Mouse (Mus musculus) neural tube, embryonic 15.5 days (tissue): Measurements from ENCODE around the gene Ube4a. TPM values are rescaled to one million over a fixed set of nuclear protein-coding genes. Genes with fewer than 3 reads are reported as not detected.
A peak's percentile ranks its signal among the peaks of the same experiment; 100 is the strongest.

ENCODE experiments used
- ATAC-seq: fragments of 200-750 bp; cut with Nextera tagmentation; 2 replicates; pipeline ENCODE4 v1.8.0; 2017; ENCODE audit warnings: mild to moderate bottlenecking, moderate TSS enrichment, moderate library complexity; ENCODE audit not compliant: low FRiP score
- H3K27ac ChIP-seq: fragments of 300-500 bp; sonication (generic); replicated peaks from 2 replicates; pipeline ENCODE4 v1.5.1; 2015; ENCODE audit warnings: mild to moderate bottlenecking, inconsistent platforms
- H3K27me3 ChIP-seq: fragments of 300-500 bp; sonication (generic); replicated peaks from 2 replicates; pipeline ENCODE4 v1.6.1; 2015; ENCODE audit warnings: inconsistent platforms
- H3K36me3 ChIP-seq: fragments of 300-500 bp; sonication (generic); 2 replicates; pipeline ENCODE4 v1.6.1; 2015; ENCODE audit warnings: inconsistent platforms
- H3K4me1 ChIP-seq: fragments of 300-500 bp; sonication (generic); 2 replicates; pipeline ENCODE4 v1.6.1; 2015; ENCODE audit warnings: inconsistent platforms
- H3K4me2 ChIP-seq: fragments of 300-500 bp; sonication (generic); 2 replicates; pipeline ENCODE4 v1.6.1; 2015; ENCODE audit warnings: inconsistent platforms, mild to moderate bottlenecking, moderate library complexity
- H3K4me3 ChIP-seq: fragments of 300-500 bp; sonication (generic); replicated peaks from 2 replicates; pipeline ENCODE4 v1.5.1; 2015; ENCODE audit warnings: mild to moderate bottlenecking, inconsistent platforms
- H3K9ac ChIP-seq: fragments of 300-500 bp; sonication (generic); replicated peaks from 2 replicates; pipeline ENCODE4 v1.6.1; 2015; ENCODE audit warnings: mild to moderate bottlenecking, inconsistent platforms
- H3K9me3 ChIP-seq: fragments of 300-500 bp; sonication (generic); replicated peaks from 2 replicates; pipeline ENCODE4 v1.6.1; 2016; ENCODE audit warnings: inconsistent platforms
- WGBS: fragments of 180-500 bp; shearing (Covaris S2); methylation state at CpG from one replicate; pipeline ENCODE4 v1.1.7; 2015; ENCODE audit warnings: mixed read lengths; 5-methylcytosine and 5-hydroxymethylcytosine counted together
- polyA plus RNA-seq: library from polyadenylated mRNA; unstranded; fragments of >200 nt; fragmentation: Nextera tagmentation; extraction: Ambion mirVana; gene quantifications from 2 replicates; pipeline ENCODE4 v1.2.1, GENCODE M21; 2015

Gene Ube4a
- polyA plus RNA-seq, 1 experiment from 2014 or later, result 34.2 TPM

DNA sequence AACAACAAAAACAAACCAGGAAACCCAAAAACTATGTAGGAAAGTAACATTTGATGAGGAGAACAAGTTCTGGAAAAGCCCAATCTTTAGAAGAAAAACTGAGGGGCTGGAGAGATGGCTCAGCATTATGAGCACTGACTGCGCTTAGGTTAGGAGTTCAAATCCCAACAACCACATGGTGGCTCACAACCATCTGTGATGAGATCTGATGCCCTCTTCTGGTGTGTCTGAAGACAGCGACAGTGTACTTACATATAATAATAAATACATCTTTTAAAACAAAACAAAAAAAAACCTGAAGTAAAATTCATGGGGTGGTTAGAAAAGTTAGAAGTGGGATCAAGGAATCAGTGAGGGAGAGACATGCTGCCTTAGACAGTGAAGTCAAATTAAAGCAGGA lies 43.9 kb downstream of the Ube4a start:
- Histone ChIP-seq H3K36me3 (peaks cover 9% of the 10 kb centered on the region), H3K9ac (peak overlapping the region; percentile 96; the same call in 1 of the 2 replicates), H3K4me3 (peak overlapping the region; percentile 98), H3K4me2 (peak overlapping the region; percentile 74), H3K27ac (peak overlapping the region; percentile 94), H3K9me3 (no peaks in the 10 kb centered on the region), H3K27me3 (no peaks in the 10 kb centered on the region), H3K4me1 (peaks cover 19% of the 10 kb centered on the region)
- WGBS, result 70% methylated on average over 2 of the region's 2 CpGs
- ATAC-seq, result no peak

DNA sequence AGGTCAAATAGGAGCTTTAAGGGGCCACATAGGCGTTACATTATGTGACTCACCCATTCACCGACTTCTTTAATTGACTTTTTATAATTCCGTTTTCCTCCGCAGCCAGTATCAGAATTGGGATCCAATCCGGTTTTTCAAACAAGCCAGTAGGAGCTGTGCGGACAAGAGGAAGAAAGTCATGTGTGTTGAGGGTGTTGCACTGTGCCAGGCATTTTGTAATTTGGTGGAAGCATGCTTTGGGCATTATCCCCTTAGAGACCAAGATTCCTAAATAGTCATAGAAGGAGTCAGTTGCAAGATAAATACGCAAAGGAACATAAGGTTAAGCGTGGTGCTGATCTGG lies 44.3 kb downstream of the Ube4a start:
- WGBS, result 1% methylated on average over 8 of the region's 8 CpGs
- H3K36me3 ChIP-seq, result peaks cover 9% of the 10 kb centered on the region
- peak; percentile 94 for ATAC-seq
- H3K4me3 ChIP-seq, result peak overlapping the region; percentile 98
- peak overlapping the region; percentile 74 for H3K4me2 ChIP-seq
- no peaks in the 10 kb centered on the region for H3K9me3 ChIP-seq
- H3K4me1 ChIP-seq, result peaks cover 20% of the 10 kb centered on the region
- peak overlapping the region; percentile 96 for H3K9ac ChIP-seq
- H3K27me3 ChIP-seq, result no peaks in the 10 kb centered on the region
- H3K27ac ChIP-seq, result peak overlapping the region; percentile 94

DNA sequence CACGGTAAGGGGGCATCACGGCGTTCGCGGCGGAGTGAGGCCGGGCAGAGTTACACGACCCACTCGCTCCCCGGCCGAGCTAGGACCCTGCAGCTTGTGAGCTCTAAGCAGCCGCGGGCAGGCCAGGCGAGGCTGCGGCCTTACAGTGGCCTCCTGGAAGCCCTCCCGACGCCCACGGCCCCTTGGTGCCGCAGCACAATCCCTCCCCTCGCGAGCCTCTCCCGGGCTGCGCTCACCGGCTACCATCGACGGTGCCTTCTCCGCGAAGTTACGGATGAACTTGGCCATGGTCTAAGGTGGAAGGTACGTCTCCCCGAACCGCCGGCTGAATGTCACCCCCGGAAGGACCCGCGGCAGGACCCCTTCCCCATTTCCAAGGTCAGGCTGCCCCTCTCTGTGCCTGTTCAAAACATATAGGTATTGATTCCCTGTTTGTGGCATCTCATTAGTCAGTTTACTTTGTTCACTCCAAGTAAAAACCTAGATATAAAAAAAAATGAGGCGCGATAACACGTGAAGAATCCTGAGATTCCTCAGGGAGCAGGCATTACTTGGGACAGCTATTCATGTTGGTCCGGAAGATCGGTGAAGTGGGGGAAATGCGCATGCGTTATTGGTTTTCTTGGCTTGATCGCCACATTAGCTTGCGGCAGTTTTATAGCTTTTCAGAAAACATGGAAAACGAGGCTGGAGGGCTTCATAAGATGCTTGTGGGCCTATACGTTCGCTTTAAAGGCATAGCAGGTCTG lies 44.9 kb downstream of the Ube4a start, which contains the start of gene Atp5l:
Gene Atp5l (minus strand): TSS at position 369 of the 749 bp plus-strand sequence.
- Histone ChIP-seq H3K4me2 (peak within 1 kb of the TSS; percentile 74), H3K9ac (peak within 1 kb of the TSS; percentile 96), H3K27ac (peak within 1 kb of the TSS; percentile 94), H3K36me3 (peaks cover 6% of the 10 kb centered on the region; the same call in 1 of the 2 replicates), H3K27me3 (no peaks in the 10 kb centered on the region), H3K4me3 (peak within 1 kb of the TSS; percentile 98), H3K4me1 (peaks cover 23% of the 10 kb centered on the region), H3K9me3 (no peaks in the 10 kb centered on the region)
- peak; percentile 88 for ATAC-seq
- under 1% methylated on average over 48 of the region's 48 CpGs for WGBS

DNA sequence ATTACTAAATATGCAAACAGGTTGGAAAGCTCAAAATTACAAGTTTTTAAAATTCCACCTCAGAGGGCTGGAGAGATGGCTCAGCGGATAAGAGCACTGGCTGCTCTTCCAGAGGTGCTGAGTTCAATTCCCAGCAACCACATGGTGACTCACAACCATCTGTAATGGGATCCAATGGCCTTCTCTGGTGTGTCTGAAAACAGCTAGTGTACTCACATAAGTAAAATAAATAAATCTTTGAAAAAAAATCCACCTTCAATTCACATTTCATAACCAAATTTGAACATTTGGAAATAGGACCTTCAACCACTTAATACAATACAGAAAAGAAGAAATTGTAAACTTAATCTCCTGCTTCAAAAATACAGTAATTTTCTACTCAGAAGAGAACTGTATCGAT lies 45.8 kb downstream of the Ube4a start:
- Histone ChIP-seq H3K4me2 (peak overlapping the region; percentile 74), H3K9ac (peak overlapping the region; percentile 96), H3K9me3 (no peaks in the 10 kb centered on the region), H3K36me3 (peaks cover 6% of the 10 kb centered on the region; the same call in 1 of the 2 replicates), H3K27ac (no peak overlapping the region), H3K4me1 (peaks cover 33% of the 10 kb centered on the region), H3K27me3 (no peaks in the 10 kb centered on the region), H3K4me3 (peak overlapping the region; percentile 98)
- no peak for ATAC-seq
- 38% methylated on average over 2 of the region's 2 CpGs for WGBS

DNA sequence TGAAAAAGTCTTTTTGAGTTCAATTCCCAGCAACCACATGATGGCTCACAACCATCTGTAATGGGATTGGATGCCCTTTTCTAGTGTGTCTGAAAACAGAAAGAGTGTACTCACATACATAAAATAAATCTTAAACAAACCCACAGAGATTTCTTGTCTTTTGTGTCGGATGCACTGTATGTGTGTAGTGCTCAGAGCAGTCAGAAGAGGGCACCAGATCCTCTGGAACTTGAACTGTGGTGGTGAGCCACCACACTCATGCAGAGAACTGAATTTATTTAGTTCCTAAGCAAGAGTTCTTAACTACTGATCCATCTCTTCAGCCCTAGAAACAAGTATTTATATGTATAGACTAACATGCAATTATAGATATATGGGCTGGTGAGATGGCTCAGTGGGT lies 49.2 kb downstream of the Ube4a start:
- H3K4me1 ChIP-seq, result peaks cover 25% of the 10 kb centered on the region
- H3K9ac ChIP-seq, result no peak overlapping the region
- no peak for ATAC-seq
- H3K36me3 ChIP-seq, result peaks cover 16% of the 10 kb centered on the region
- no peaks in the 10 kb centered on the region for H3K27me3 ChIP-seq
- no peaks in the 10 kb centered on the region for H3K9me3 ChIP-seq
- H3K4me3 ChIP-seq, result no peak overlapping the region
- no peak overlapping the region for H3K4me2 ChIP-seq
- 36% methylated on average over 1 of the region's 1 CpGs for WGBS
- no peak overlapping the region for H3K27ac ChIP-seq

DNA sequence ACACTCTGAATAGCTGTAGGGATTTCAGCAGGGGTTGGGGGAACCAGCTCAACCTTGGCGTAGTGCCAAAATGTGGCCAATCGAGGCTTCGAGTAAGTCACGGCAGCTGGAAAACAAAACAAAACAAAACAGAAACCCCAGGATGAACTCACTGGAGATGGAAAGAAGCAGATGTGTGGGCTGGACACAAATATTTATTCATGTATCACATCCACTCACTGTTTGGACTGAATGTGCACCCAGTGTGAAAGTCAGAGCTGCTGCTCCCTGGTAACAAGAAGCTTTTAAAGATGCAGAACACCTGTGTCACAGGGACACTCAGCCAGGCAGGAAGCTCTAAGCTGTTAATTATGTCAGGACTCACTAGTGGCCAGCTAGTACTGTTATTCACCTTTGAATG lies 50.7 kb downstream of the Ube4a start:
- WGBS, result 32% methylated on average over 4 of the region's 4 CpGs
- H3K9ac ChIP-seq, result no peak overlapping the region
- no peak for ATAC-seq
- H3K27me3 ChIP-seq, result no peaks in the 10 kb centered on the region
- H3K4me2 ChIP-seq, result no peak overlapping the region
- H3K4me3 ChIP-seq, result no peak overlapping the region
- H3K9me3 ChIP-seq, result no peaks in the 10 kb centered on the region
- H3K27ac ChIP-seq, result 0 out of 2 replicates have a peak overlapping the region, but pooled peaks have one; percentile 7
- H3K36me3 ChIP-seq, result peaks cover 28% of the 10 kb centered on the region
- peaks cover 25% of the 10 kb centered on the region for H3K4me1 ChIP-seq

DNA sequence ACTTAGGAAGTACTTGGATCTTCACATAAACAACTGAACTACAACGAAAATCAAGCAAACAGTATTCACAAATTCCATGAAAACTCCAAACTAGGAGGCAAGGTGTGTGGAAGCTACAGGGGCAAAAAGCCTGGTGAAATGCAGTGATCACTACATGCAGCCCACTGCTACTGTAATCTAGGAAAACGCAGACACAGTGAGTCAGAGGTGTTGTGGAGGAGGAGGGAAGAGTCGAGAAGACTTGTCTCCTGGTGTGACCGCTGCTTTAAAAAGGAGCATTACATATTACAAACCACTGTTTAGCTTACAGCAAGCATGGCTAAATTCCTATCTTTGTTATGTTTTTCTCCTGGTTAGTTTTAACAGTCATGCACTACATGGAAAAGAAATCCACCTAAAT lies 54.0 kb downstream of the Ube4a start:
- no peak for ATAC-seq
- Histone ChIP-seq H3K9ac (no peak overlapping the region), H3K9me3 (no peaks in the 10 kb centered on the region), H3K4me2 (no peak overlapping the region), H3K27me3 (no peaks in the 10 kb centered on the region), H3K4me3 (no peak overlapping the region), H3K4me1 (peaks cover 14% of the 10 kb centered on the region), H3K36me3 (peaks cover 28% of the 10 kb centered on the region), H3K27ac (no peak overlapping the region)
- WGBS, result 98% methylated on average over 4 of the region's 4 CpGs

DNA sequence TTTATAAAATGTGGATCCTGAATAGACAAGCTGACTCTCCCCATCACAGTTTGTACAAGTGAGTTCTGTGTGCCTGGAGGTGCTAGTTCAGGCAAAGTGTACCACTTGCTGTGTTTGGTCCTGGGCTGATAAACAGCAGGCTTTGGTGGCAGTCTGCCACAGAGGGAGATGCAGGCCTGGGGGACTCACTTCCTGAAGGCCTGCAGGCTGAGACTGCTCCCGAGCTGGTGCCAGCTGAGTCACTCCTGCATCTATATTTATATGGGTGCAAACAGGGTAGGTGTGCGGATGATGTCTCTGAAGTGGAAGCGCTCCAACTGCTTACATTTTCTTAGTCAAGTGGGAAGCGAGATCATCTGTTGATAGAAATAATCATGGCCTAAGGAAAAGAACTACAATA lies 59.8 kb downstream of the Ube4a start:
- Histone ChIP-seq H3K4me1 (no peaks in the 10 kb centered on the region), H3K27me3 (no peaks in the 10 kb centered on the region), H3K9me3 (no peaks in the 10 kb centered on the region), H3K36me3 (peaks cover 5% of the 10 kb centered on the region), H3K27ac (no peak overlapping the region), H3K4me2 (no peak overlapping the region), H3K9ac (no peak overlapping the region), H3K4me3 (no peak overlapping the region)
- WGBS, result 81% methylated on average over 4 of the region's 4 CpGs
- ATAC-seq, result no peak

DNA sequence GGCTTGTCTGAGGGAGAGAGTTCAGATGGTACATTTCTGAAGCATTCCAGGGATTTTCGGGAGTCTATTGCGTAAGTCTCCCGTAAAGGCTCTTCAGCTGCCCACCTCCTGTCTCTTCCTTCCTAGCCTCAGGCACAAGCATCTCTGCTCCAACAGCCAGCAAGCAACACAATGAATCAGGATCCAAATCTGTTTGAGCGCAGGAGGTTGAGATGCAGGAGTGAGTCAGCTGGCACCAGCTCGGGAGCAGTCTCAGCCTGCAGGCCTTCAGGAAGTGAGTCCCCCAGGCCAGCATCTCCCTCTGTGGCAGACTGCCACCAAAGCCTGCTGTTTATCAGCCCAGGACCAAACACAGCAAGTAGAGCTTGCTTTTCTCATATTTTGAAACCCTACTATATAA lies 60.4 kb downstream of the Ube4a start:
- no peak overlapping the region for H3K27ac ChIP-seq
- no peaks in the 10 kb centered on the region for H3K9me3 ChIP-seq
- 57% methylated on average over 5 of the region's 5 CpGs for WGBS
- no peak overlapping the region for H3K4me3 ChIP-seq
- H3K27me3 ChIP-seq, result no peaks in the 10 kb centered on the region
- ATAC-seq, result no peak
- no peak overlapping the region for H3K4me2 ChIP-seq
- H3K4me1 ChIP-seq, result no peaks in the 10 kb centered on the region
- H3K9ac ChIP-seq, result no peak overlapping the region
- H3K36me3 ChIP-seq, result no peaks in the 10 kb centered on the region

DNA sequence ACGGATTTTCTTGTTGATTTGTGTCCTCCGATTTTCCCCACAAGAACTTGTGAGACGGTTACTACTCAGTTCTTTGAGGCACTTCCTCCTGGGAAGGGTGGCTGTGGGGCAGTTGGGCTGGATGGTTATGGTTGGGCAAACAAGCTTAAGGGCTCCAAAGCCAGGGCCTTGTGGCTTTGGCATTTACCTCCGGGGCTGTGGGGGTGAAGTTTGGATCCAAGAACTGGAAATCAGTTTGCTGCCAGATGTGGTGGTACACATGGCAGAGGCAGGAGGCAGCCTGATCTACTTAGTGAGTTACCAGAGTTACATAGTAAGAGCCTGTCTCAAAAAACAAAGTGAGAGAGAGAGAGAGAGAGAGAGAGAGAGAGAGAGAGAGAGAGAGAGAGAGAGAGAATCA lies 61.5 kb downstream of the Ube4a start:
- Histone ChIP-seq H3K4me3 (no peak overlapping the region), H3K27me3 (no peaks in the 10 kb centered on the region), H3K4me2 (no peak overlapping the region), H3K4me1 (no peaks in the 10 kb centered on the region), H3K27ac (no peak overlapping the region), H3K36me3 (no peaks in the 10 kb centered on the region), H3K9me3 (no peaks in the 10 kb centered on the region), H3K9ac (no peak overlapping the region)
- ATAC-seq, result no peak
- 92% methylated on average over 4 of the region's 4 CpGs for WGBS

DNA sequence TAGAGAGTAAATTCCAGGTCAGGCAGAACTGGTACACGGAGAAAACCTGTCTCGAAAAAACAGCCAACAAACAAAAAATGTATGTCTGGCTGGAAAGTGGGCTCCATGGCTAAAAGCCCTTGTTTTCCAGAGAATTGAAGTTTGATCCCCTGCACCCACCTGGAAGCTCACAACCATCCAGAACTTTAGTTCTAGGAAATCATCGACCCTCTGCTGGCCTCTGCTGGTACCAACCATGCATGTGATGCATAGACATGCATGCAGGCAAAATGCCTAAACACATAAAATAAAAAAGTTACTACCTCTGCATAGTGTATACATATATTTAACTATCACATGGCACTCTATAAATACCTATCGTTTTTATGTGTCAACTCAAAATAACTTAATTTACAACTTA lies 65.0 kb downstream of the Ube4a start:
- no peak overlapping the region for H3K4me3 ChIP-seq
- 62% methylated on average over 4 of the region's 4 CpGs for WGBS
- H3K9me3 ChIP-seq, result no peaks in the 10 kb centered on the region
- H3K9ac ChIP-seq, result no peak overlapping the region
- no peaks in the 10 kb centered on the region for H3K4me1 ChIP-seq
- H3K27me3 ChIP-seq, result no peaks in the 10 kb centered on the region
- no peak for ATAC-seq
- H3K27ac ChIP-seq, result no peak overlapping the region
- no peaks in the 10 kb centered on the region for H3K36me3 ChIP-seq
- no peak overlapping the region for H3K4me2 ChIP-seq

DNA sequence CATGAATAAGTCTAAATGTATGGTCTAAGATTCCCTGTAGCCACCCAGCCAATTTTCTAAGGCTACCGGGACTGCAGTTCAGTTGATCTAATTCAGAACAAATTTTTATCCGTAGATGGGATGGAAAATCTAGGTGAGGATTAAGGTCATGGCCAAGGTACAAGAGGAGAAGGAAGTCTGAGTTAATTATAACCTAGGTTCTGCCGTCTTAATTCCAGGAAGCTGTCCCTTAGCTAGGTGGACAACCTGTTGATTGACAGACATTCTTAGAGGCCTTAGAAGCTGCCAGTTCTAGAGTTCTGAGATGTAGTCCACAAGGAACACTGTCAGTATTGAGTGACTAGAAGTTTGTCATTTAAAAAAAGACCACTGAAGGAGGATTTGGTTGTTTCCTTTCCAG lies 65.7 kb downstream of the Ube4a start:
- no peak for ATAC-seq
- Histone ChIP-seq H3K9me3 (no peaks in the 10 kb centered on the region), H3K27me3 (no peaks in the 10 kb centered on the region), H3K4me1 (no peaks in the 10 kb centered on the region), H3K27ac (no peak overlapping the region), H3K4me2 (no peak overlapping the region), H3K9ac (no peak overlapping the region), H3K4me3 (no peak overlapping the region), H3K36me3 (no peaks in the 10 kb centered on the region)
- 89% methylated on average over 3 of the region's 3 CpGs for WGBS
